Mouse (Mus musculus) liver, embryonic 14.5 days (tissue): ENCODE measurements around the gene Alg13. TPM values are rescaled to one million over a fixed set of nuclear protein-coding genes. Genes with fewer than 3 reads are reported as not detected.
A peak's percentile ranks its signal among the peaks of the same experiment; 100 is the strongest.

Experiments used
- ATAC-seq: fragments of 200-750 bp; cut with Nextera tagmentation; 2 replicates; pipeline ENCODE4 v1.8.0; 2017; ENCODE audit warnings: moderate number of reproducible peaks, mild to moderate bottlenecking, moderate library complexity; ENCODE audit not compliant: insufficient read depth
- DNase-seq, 3 experiments: peaks; one replicate each; pipeline ENCODE4 v3.0.0-alpha.2; 2012 to 2013; ENCODE audit warnings: low read depth in 3 of 3, low spot score in 3 of 3
- H3K27ac ChIP-seq: fragments of 300-500 bp; sonication (generic); 2 replicates; pipeline ENCODE4 v1.5.1; 2014; ENCODE audit warnings: moderate library complexity, mild to moderate bottlenecking, control low read depth, inconsistent platforms
- H3K27me3 ChIP-seq: fragments of 300-500 bp; sonication (generic); 2 replicates; pipeline ENCODE4 v1.6.1; 2014; ENCODE audit warnings: mild to moderate bottlenecking, low read length, moderate library complexity; ENCODE audit not compliant: control insufficient read depth, insufficient read depth
- H3K36me3 ChIP-seq: fragments of 300-500 bp; sonication (generic); replicated peaks from 2 replicates; pipeline ENCODE4 v1.6.1; 2014; ENCODE audit warnings: low read depth; ENCODE audit not compliant: control insufficient read depth, insufficient read depth
- H3K4me1 ChIP-seq, 2 experiments: fragments of 200-500 bp in 1 of 2; fragments of 300-500 bp in 1 of 2; sonication (generic) in 1 of 2; replicated peaks; 2 replicates each; pipeline ENCODE4 v1.6.1; 2012 to 2014; ENCODE audit warnings: antibody characterized with exemption in 1 of 2, inconsistent platforms in 1 of 2, low read length in 1 of 2; ENCODE audit not compliant: control insufficient read depth in 2 of 2, insufficient read depth in 2 of 2
- H3K4me2 ChIP-seq: fragments of 300-500 bp; sonication (generic); 2 replicates; pipeline ENCODE4 v1.6.1; 2014; ENCODE audit warnings: low read depth, mild to moderate bottlenecking, control low read depth, moderate library complexity
- H3K4me3 ChIP-seq, 2 experiments: fragments of 200-500 bp in 1 of 2; fragments of 300-500 bp in 1 of 2; sonication (generic) in 1 of 2; 2 replicates each; pipeline ENCODE4 v1.5.1; 2012 to 2014; ENCODE audit warnings: low read depth in 2 of 2, low read length in 2 of 2, mild to moderate bottlenecking in 2 of 2, control low read depth in 1 of 2, inconsistent platforms in 1 of 2, moderate library complexity in 1 of 2; ENCODE audit not compliant: insufficient read depth in 1 of 2
- H3K9ac ChIP-seq: fragments of 300-500 bp; sonication (generic); replicated peaks from 2 replicates; pipeline ENCODE4 v1.6.1; 2014; ENCODE audit warnings: mild to moderate bottlenecking, control low read depth, moderate library complexity
- H3K9me3 ChIP-seq: fragments of 300-500 bp; sonication (generic); 2 replicates; pipeline ENCODE4 v1.6.1; 2016; ENCODE audit warnings: low read length, mixed read lengths; ENCODE audit not compliant: control insufficient read depth
- CTCF ChIP-seq: IDR thresholded peaks from 2 replicates; pipeline ENCODE4 v1.5.1; 2016; ENCODE audit warnings: antibody characterized with exemption, low read depth, control low read depth
- EP300 ChIP-seq: IDR thresholded peaks from 2 replicates; pipeline ENCODE4 v1.6.1; 2016; ENCODE audit warnings: antibody characterized with exemption, low read depth
- WGBS: fragments of 180-500 bp; shearing (Covaris S2); extraction: QIAGEN DNeasy Blood & Tissue Kit; methylation state at CpG from one replicate; pipeline ENCODE4 v1.1.7; 2014; ENCODE audit not compliant: insufficient replicate concordance; 5-methylcytosine and 5-hydroxymethylcytosine counted together
- polyA plus RNA-seq, 2 experiments: library from polyadenylated mRNA; depleted of rRNA in 1 of 2; stranded (reverse) in 1 of 2; unstranded in 1 of 2; fragments of >200 nt; fragmentation: Nextera tagmentation in 1 of 2; extraction: Ambion mirVana in 1 of 2; gene quantifications; 2 replicates each; pipeline versions ENCODE4 v1.2.1 to v1.2.3; 2012 to 2014

The Alg13 gene
- polyA plus RNA-seq (2012; rRNA removed) (5.2 and 6.8 TPM in 2 replicates), polyA plus RNA-seq (2014; fragmentation: Nextera tagmentation; extraction: Ambion mirVana) (9.5 and 9.8 TPM in 2 replicates)

GRCm38 (mm10) chrX:144317548-144318163 is at the start of gene Alg13:
Gene Alg13, plus strand, starts transcription at chrX:144317804.
- Histone ChIP-seq H3K9me3 (no peaks in the 10 kb centered on the region), H3K27ac (peak within 1 kb of the TSS; percentile 10; the same call in 1 of the 2 replicates), H3K4me1 (peaks cover 0 to 6% of the 10 kb centered on the region in 2 experiments; a peak in 2 of 4 replicates), H3K36me3 (no peaks in the 10 kb centered on the region), H3K4me2 (peak within 1 kb of the TSS; percentile 82), H3K4me3 (peak within 1 kb of the TSS; percentile 72 to 80), H3K9ac (peak within 1 kb of the TSS; percentile 71), H3K27me3 (no peaks in the 10 kb centered on the region)
- no peak for TF ChIP-seq CTCF
- TF ChIP-seq EP300 = no peak
- ATAC-seq (peak; percentile 87), DNase-seq (peak; percentile 49 to 56 (median 54))
- WGBS = 12% methylated on average over 40 of the region's 47 CpGs

GRCm38 (mm10) chrX:144268606-144269005 is 49.0 kb upstream of the Alg13 start:
- Histone ChIP-seq H3K9ac (no peak overlapping the region), H3K9me3 (no peaks in the 10 kb centered on the region), H3K27ac (no peak overlapping the region), H3K4me1 (no peaks in the 10 kb centered on the region), H3K36me3 (no peaks in the 10 kb centered on the region), H3K27me3 (no peaks in the 10 kb centered on the region), H3K4me3 (no peak overlapping the region), H3K4me2 (no peak overlapping the region)
- ATAC-seq (no peak), DNase-seq (no peak)
- no peak for TF ChIP-seq CTCF
- no peak for TF ChIP-seq EP300
- WGBS = 29% methylated on average over 1 of the region's 1 CpGs

GRCm38 (mm10) chrX:144301476-144301875 is 16.1 kb upstream of the Alg13 start:
- Histone ChIP-seq H3K27ac (no peak overlapping the region), H3K36me3 (no peaks in the 10 kb centered on the region), H3K4me3 (no peak overlapping the region), H3K9me3 (no peaks in the 10 kb centered on the region), H3K4me1 (no peaks in the 10 kb centered on the region), H3K27me3 (no peaks in the 10 kb centered on the region), H3K9ac (no peak overlapping the region), H3K4me2 (no peak overlapping the region)
- 63% methylated on average over 2 of the region's 2 CpGs for WGBS
- no peak for TF ChIP-seq EP300
- no peak for TF ChIP-seq CTCF
- DNase-seq (no peak), ATAC-seq (no peak)

GRCm38 (mm10) chrX:144305659-144306058 is 11.9 kb upstream of the Alg13 start:
- Histone ChIP-seq H3K4me1 (no peaks in the 10 kb centered on the region), H3K9ac (no peak overlapping the region), H3K36me3 (no peaks in the 10 kb centered on the region), H3K4me2 (no peak overlapping the region), H3K9me3 (no peaks in the 10 kb centered on the region), H3K27me3 (no peaks in the 10 kb centered on the region), H3K27ac (no peak overlapping the region), H3K4me3 (no peak overlapping the region)
- no peak for DNase-seq
- WGBS = 66% methylated on average over 2 of the region's 2 CpGs
- TF ChIP-seq EP300 (no peak), CTCF (no peak)
- ATAC-seq = no peak

GRCm38 (mm10) chrX:144314041-144314440 is 3.6 kb upstream of the Alg13 start:
- Histone ChIP-seq H3K27ac (no peak overlapping the region), H3K9me3 (no peaks in the 10 kb centered on the region), H3K4me2 (no peak overlapping the region), H3K9ac (no peak overlapping the region), H3K27me3 (no peaks in the 10 kb centered on the region), H3K4me1 (peaks cover 0 to 5% of the 10 kb centered on the region in 2 experiments; a peak in 2 of 4 replicates), H3K4me3 (no peak overlapping the region), H3K36me3 (no peaks in the 10 kb centered on the region)
- TF ChIP-seq CTCF = no peak
- TF ChIP-seq EP300 = no peak
- DNase-seq (no peak), ATAC-seq (no peak)
- WGBS = 43% methylated on average over 2 of the region's 2 CpGs
